Mouse (Mus musculus): Measurements from ENCODE around the gene Olfr1263. TPM values are rescaled to one million over a fixed set of nuclear protein-coding genes. Genes with fewer than 3 reads are reported as not detected.

Gene Olfr1263
- polyA plus RNA-seq, 1 experiment from 2014 or later, result not detected

Other genes with a start within 250 kb of the Olfr1263 start
- not detected in 2 replicates for gene Olfr1254, start 218.5 kb upstream of the Olfr1263 start, polyA plus RNA-seq (2014; fragmentation: Nextera tagmentation; extraction: Ambion mirVana)
- gene Olfr1255, start 200.1 kb upstream of the Olfr1263 start, polyA plus RNA-seq (2014; fragmentation: Nextera tagmentation; extraction: Ambion mirVana), result not detected in 2 replicates
- not detected in 2 replicates for gene Olfr1256, start 170.6 kb upstream of the Olfr1263 start, polyA plus RNA-seq (2014; fragmentation: Nextera tagmentation; extraction: Ambion mirVana)
- not detected in 2 replicates for gene Olfr48, start 163.9 kb upstream of the Olfr1263 start, polyA plus RNA-seq (2014; fragmentation: Nextera tagmentation; extraction: Ambion mirVana)
- gene Olfr1257, start 133.7 kb upstream of the Olfr1263 start, polyA plus RNA-seq (2014; fragmentation: Nextera tagmentation; extraction: Ambion mirVana), result not detected in 2 replicates
- not detected in 2 replicates for gene Olfr1258, start 84.8 kb upstream of the Olfr1263 start, polyA plus RNA-seq (2014; fragmentation: Nextera tagmentation; extraction: Ambion mirVana)
- gene Olfr1259, start 63.5 kb upstream of the Olfr1263 start, polyA plus RNA-seq (2014; fragmentation: Nextera tagmentation; extraction: Ambion mirVana), result not detected in 2 replicates
- gene Olfr1260, start 37.8 kb upstream of the Olfr1263 start, polyA plus RNA-seq (2014; fragmentation: Nextera tagmentation; extraction: Ambion mirVana), result 0.47 TPM in 1 of 2 replicates, not detected in the other
- not detected in 2 replicates for gene Olfr1261, start 20.9 kb upstream of the Olfr1263 start, polyA plus RNA-seq (2014; fragmentation: Nextera tagmentation; extraction: Ambion mirVana)
- gene Olfr1262, start 12.0 kb upstream of the Olfr1263 start, polyA plus RNA-seq (2014; fragmentation: Nextera tagmentation; extraction: Ambion mirVana), result not detected in 2 replicates
- gene Olfr1264, start 13.4 kb downstream of the Olfr1263 start, polyA plus RNA-seq (2014; fragmentation: Nextera tagmentation; extraction: Ambion mirVana), result not detected in 2 replicates
- not detected in 2 replicates for gene Olfr1265, start 23.2 kb downstream of the Olfr1263 start, polyA plus RNA-seq (2014; fragmentation: Nextera tagmentation; extraction: Ambion mirVana)
- not detected in 2 replicates for gene Olfr140, start 51.5 kb downstream of the Olfr1263 start, polyA plus RNA-seq (2014; fragmentation: Nextera tagmentation; extraction: Ambion mirVana)
- gene Olfr1269, start 109.3 kb downstream of the Olfr1263 start, polyA plus RNA-seq (2014; fragmentation: Nextera tagmentation; extraction: Ambion mirVana), result not detected in 2 replicates
- not detected in 2 replicates for gene Olfr32, start 130.2 kb downstream of the Olfr1263 start, polyA plus RNA-seq (2014; fragmentation: Nextera tagmentation; extraction: Ambion mirVana)
- not detected in 2 replicates for gene Olfr1270, start 141.0 kb downstream of the Olfr1263 start, polyA plus RNA-seq (2014; fragmentation: Nextera tagmentation; extraction: Ambion mirVana)
- not detected in 2 replicates for gene Olfr1506, start 212.4 kb downstream of the Olfr1263 start, polyA plus RNA-seq (2014; fragmentation: Nextera tagmentation; extraction: Ambion mirVana)
- gene Olfr142, start 245.5 kb downstream of the Olfr1263 start, polyA plus RNA-seq (2014; fragmentation: Nextera tagmentation; extraction: Ambion mirVana), result not detected in 2 replicates

All from neural tube, embryonic 14.5 days (tissue).